ENCODE assay signal across 8 mouse cellular contexts in genomic region chr9:67632521-67633025, GRCm38 (mm10).
A peak's percentile ranks its signal among the peaks of the same experiment; 100 is the strongest.
DNase-seq lines count a peak whose midpoint lies in the region; ATAC-seq and TF ChIP-seq lines count a peak whose summit lies in the region.

No protein-coding gene starts in this region.

- H3K4me3 ChIP-seq in E14TG2a.4 (replicated peaks; ENCODE audit: low read length) (peak overlapping the region; percentile 93), myocyte (peak overlapping the region; percentile 82)
- H3K4me3 ChIP-seq in heart, embryonic 16.5 days (ENCODE audit: low read length) = peak overlapping the region; percentile 94

- WGBS in heart, embryonic 16.5 days = under 1% methylated on average over 40 of the region's 40 CpGs

- intact Hi-C loops in left cerebral cortex, postnatal 36 days (cut with DNase I) = loop anchor here (5.0 kb wide), 2 partner anchors 135 to 315 kb away; no protein-coding TSS in a partner anchor

- H3K4me2 ChIP-seq in heart, embryonic 16.5 days (ENCODE audit: low read depth, low read length) = peak overlapping the region; percentile 74
- H3K4me2 ChIP-seq in myocyte (ENCODE audit: low read depth) = peak overlapping the region; percentile 83

- peak overlapping the region; percentile 95 for H3K9ac ChIP-seq in heart, embryonic 16.5 days (ENCODE audit: low read length)

- peak; percentile 50 for ATAC-seq in heart, embryonic 16.5 days (replicated peaks; ENCODE audit: extremely low read depth, insufficient read depth, low FRiP score)
- ATAC-seq in CD4-positive, CD25-positive, alpha-beta regulatory T cell, adult 4 months = no peak

- TF ChIP-seq POLR2A in myocyte (IDR thresholded peaks at IDR 0.05; ENCODE audit: insufficient read length, low read depth) = no peak

- H3K79me2 ChIP-seq in myocyte (ENCODE audit: control insufficient read depth, insufficient read depth) = peaks cover 48% of the 10 kb centered on the region

- no peaks in the 10 kb centered on the region for H3K36me3 ChIP-seq in E14TG2a.4 (ENCODE audit: insufficient read depth, low read length)
- no peaks in the 10 kb centered on the region for H3K36me3 ChIP-seq in heart, embryonic 16.5 days (ENCODE audit: control insufficient read depth, insufficient read depth)
- no peaks in the 10 kb centered on the region for H3K36me3 ChIP-seq in myocyte (ENCODE audit: control insufficient read depth, insufficient read depth)

- H3K9me3 ChIP-seq in E14TG2a.4 (ENCODE audit: low read length) = no peaks in the 10 kb centered on the region
- no peaks in the 10 kb centered on the region for H3K9me3 ChIP-seq in heart, embryonic 16.5 days (replicated peaks; ENCODE audit: control insufficient read depth, low read length)

- peak overlapping the region; percentile 87 for H3K27ac ChIP-seq in heart, embryonic 16.5 days (ENCODE audit: low read length)

- DNase-seq in adrenal gland, postnatal 14 days = peak; percentile 38
- DNase-seq in adrenal gland, postnatal 4 days (ENCODE audit: low spot score in 2 of 2) = no peak
- DNase-seq in embryo, embryonic 9.5 days (ENCODE audit: extremely low spot score) = peak; percentile 61
- peak; percentile 31 to 32 for DNase-seq in left cerebral cortex, postnatal 36 days (ENCODE audit: low spot score in 2 of 2)

- peak overlapping the region; percentile 93 for H3ac ChIP-seq in myocyte (ENCODE audit: control insufficient read depth, insufficient read length)

- H3K4me1 ChIP-seq in E14TG2a.4 (replicated peaks; ENCODE audit: low read depth, low read length) = peaks cover 31% of the 10 kb centered on the region
- H3K4me1 ChIP-seq in heart, embryonic 16.5 days (ENCODE audit: control insufficient read depth, insufficient read depth, low read length) = peaks cover 35% of the 10 kb centered on the region

- peaks cover 29% of the 10 kb centered on the region for H3K27me3 ChIP-seq in E14TG2a.4 (ENCODE audit: insufficient read depth, low read length)
- no peaks in the 10 kb centered on the region for H3K27me3 ChIP-seq in heart, embryonic 16.5 days (ENCODE audit: control insufficient read depth, insufficient read depth, low read length)
- H3K27me3 ChIP-seq in myocyte (ENCODE audit: control insufficient read depth, insufficient read depth, insufficient read length) = no peaks in the 10 kb centered on the region

- no peak for TF ChIP-seq CTCF in E14TG2a.4 (conservative IDR thresholded peaks at IDR 0.05; ENCODE audit: low read length)

TF ChIP-seq in myocyte, 11 proteins besides CTCF, POLR2A, EP300 and RAD21:
- TF ChIP-seq REST (IDR thresholded peaks at IDR 0.05; ENCODE audit: insufficient read depth, insufficient read length) (no peak), CEBPB (IDR thresholded peaks at IDR 0.05; ENCODE audit: insufficient read depth, poor library complexity, severe bottlenecking) (no peak), SRF (IDR thresholded peaks at IDR 0.05; ENCODE audit: control insufficient read depth, insufficient read length, low read depth) (no peak), MYOG (IDR thresholded peaks at IDR 0.05; ENCODE audit: control insufficient read depth in 1 of 3, insufficient read depth in 1 of 3, insufficient read length in 2 of 3, low read depth in 2 of 3) (peak in 1 of 3 experiments; percentile 20), POLR2AphosphoS2 (IDR thresholded peaks at IDR 0.05; ENCODE audit: insufficient read length, low read depth) (no peak)
TF ChIP-seq in myocyte: peak in this region for 1.

Comparison
In these comparisons a context has a peak if more than half of its experiments do, and no peak if none do; other contexts are left out.
1. DNase-seq: peak in adrenal gland, postnatal 14 days (single experiment), embryo, embryonic 9.5 days (single experiment) and left cerebral cortex, postnatal 36 days (2 of 2); none in adrenal gland, postnatal 4 days (0 of 2).
2. Peak in every context shown above with its lines, with median percentiles within 50 percentile points of each other: H3K4me3 ChIP-seq.